Mouse (Mus musculus): ENCODE measurements around the gene Gm20219. TPM values are rescaled to one million over a fixed set of nuclear protein-coding genes. Genes with fewer than 3 reads are reported as not detected.

Gm20219 gene
- 2.1 and 3.2 TPM in 2 replicates for polyA plus RNA-seq (2012; rRNA removed)

- Histone ChIP-seq H3K27ac (ENCODE audit: insufficient read depth, low read length) (no peak within 1 kb of the TSS), H3K4me1 (ENCODE audit: control insufficient read depth, insufficient read depth, low read length) (peaks cover 4% of the 10 kb centered on the region), H3K4me3 (ENCODE audit: insufficient read depth, low read length) (no peak within 1 kb of the TSS)
- TF ChIP-seq CTCF (IDR thresholded peaks at IDR 0.05; ENCODE audit: extremely low read depth, insufficient read depth, low read length) (no peak), POLR2A (IDR thresholded peaks at IDR 0.05; ENCODE audit: extremely low read depth, insufficient read depth, low read length) (no peak)
Observed at GRCm38 (mm10) chr17:56554122-56554551, at the start of gene Gm20219. TSS of gene Gm20219 (minus strand) at chr17:56554387.

GRCm38 (mm10) chr17:56604070-56604380, 49.8 kb upstream of the Gm20219 start:
- TF ChIP-seq POLR2A (IDR thresholded peaks at IDR 0.05; ENCODE audit: extremely low read depth, insufficient read depth, low read length): no peak
- Histone ChIP-seq H3K27ac (ENCODE audit: insufficient read depth, low read length) (no peak overlapping the region), H3K4me3 (ENCODE audit: insufficient read depth, low read length) (no peak overlapping the region)

DNA sequence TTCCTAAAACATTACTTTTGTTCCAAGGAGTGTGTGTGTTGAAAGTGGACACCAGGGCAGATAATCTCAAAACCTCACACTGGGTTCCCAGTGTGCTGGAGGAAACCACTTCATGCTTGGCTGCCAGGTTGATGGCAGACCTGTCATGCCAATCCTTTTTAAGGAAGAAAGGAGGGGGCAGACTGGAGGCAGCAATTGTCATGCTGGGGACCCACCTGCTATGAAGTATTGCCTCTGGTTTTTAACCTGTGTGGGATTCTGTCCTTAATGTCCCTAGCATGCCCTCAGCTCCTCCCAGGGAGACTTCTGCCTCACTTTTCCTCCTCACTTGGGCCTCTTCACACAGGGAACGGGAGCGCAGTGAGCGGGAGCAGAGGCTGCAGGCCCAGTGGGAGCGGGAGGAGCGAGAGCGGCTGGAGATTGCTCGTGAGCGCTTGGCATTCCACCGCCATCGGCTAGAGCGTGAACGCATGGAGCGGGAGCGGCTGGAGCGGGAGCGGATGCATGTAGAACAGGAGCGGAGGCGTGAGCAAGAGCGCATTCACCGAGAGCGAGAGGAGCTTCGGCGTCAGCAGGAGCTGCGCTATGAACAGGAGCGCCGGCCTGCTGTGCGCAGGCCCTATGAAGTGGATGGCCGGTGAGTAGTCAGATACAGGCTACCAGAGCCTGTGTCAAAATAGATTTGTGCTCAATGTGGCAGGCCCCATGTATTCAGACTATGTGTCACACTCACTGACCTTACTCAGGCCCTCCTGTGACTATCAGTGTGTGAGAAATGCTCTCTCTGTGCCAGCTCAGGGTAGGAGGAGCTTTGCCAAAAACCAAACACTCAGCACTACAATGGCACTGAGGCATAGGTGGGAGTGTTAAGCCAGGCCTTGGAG, 49.2 kb upstream of the Gm20219 start:
- Histone ChIP-seq H3K27ac (ENCODE audit: insufficient read depth, low read length) (no peak overlapping the region), H3K4me3 (ENCODE audit: insufficient read depth, low read length) (no peak overlapping the region), H3K4me1 (ENCODE audit: control insufficient read depth, insufficient read depth, low read length) (no peaks in the 10 kb centered on the region)
- TF ChIP-seq POLR2A (IDR thresholded peaks at IDR 0.05; ENCODE audit: extremely low read depth, insufficient read depth, low read length) (no peak), CTCF (IDR thresholded peaks at IDR 0.05; ENCODE audit: extremely low read depth, insufficient read depth, low read length) (no peak)

More at GRCm38 (mm10) chr17:56604070-56604380, 49.8 kb upstream of the Gm20219 start:
- H3K4me1 ChIP-seq (ENCODE audit: control insufficient read depth, insufficient read depth, low read length): peaks cover 2% of the 10 kb centered on the region; the same call in 1 of the 2 replicates

DNA sequence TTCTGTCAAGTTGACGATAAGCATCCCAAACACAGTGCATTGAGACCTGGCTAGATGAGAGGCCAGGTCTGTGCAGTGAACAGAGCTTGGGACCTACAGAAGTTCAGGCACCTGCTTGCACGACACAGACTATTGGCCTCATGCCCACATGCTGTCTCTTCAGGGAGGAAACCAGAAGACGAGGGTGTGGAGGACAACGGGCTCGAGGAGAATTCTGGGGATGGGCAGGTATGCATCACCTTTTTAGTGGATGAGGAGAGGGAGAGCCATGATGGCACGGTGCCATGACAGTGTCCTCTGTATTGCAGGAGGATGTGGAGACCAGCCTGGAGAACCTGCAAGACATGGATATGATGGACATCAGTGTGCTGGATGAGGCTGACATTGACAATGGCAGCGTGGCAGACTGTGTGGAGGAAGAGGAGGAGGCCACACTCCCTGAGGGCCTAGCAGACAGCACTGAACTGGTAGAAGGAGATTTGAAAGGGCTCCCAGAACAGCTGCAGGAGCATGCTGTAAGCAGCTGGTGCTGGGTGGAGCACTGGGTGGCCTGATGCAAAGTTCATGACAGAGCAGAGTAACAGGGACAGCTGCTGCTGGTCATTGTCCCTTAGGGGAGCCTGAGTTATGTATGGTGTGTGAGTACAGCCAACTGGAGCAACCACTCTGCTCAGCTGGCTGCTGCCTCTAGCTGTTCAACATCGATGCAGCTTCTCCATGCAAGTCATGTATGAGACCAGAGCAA, 39.5 kb upstream of the Gm20219 start:
- Histone ChIP-seq H3K4me1 (ENCODE audit: control insufficient read depth, insufficient read depth, low read length) (peaks cover 6% of the 10 kb centered on the region), H3K4me3 (ENCODE audit: insufficient read depth, low read length) (no peak overlapping the region), H3K27ac (ENCODE audit: insufficient read depth, low read length) (no peak overlapping the region)
- TF ChIP-seq POLR2A (IDR thresholded peaks at IDR 0.05; ENCODE audit: extremely low read depth, insufficient read depth, low read length): no peak
- no peak for TF ChIP-seq CTCF (IDR thresholded peaks at IDR 0.05; ENCODE audit: extremely low read depth, insufficient read depth, low read length)

DNA sequence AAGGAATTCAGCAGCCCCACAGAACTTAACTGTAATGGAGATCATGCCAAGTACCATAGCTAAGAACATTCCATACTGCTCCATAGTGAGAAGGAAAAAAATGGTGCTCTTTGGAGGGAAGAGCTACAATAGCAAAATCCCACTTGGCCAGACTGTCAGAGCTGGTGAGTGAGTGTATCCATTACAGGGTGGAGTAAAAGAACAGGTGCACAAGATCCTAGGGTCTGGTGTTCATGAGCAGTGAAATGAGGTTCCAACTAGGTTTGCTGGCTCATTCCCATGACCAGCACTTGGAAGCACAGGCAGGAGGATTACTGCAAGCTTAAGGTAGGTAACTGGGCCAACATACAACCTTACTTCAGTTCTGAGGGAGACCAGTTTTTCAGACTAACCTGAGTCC, 38.4 kb upstream of the Gm20219 start:
- Histone ChIP-seq H3K27ac (ENCODE audit: insufficient read depth, low read length) (no peak overlapping the region), H3K4me1 (ENCODE audit: control insufficient read depth, insufficient read depth, low read length) (peaks cover 9% of the 10 kb centered on the region), H3K4me3 (ENCODE audit: insufficient read depth, low read length) (no peak overlapping the region)
- no peak for TF ChIP-seq CTCF (IDR thresholded peaks at IDR 0.05; ENCODE audit: extremely low read depth, insufficient read depth, low read length)
- TF ChIP-seq POLR2A (IDR thresholded peaks at IDR 0.05; ENCODE audit: extremely low read depth, insufficient read depth, low read length): no peak

- H3K27ac ChIP-seq (ENCODE audit: insufficient read depth, low read length): no peak overlapping the region
- peaks cover 18% of the 10 kb centered on the region for H3K4me1 ChIP-seq (ENCODE audit: control insufficient read depth, insufficient read depth, low read length)
- no peak overlapping the region for H3K4me3 ChIP-seq (ENCODE audit: insufficient read depth, low read length)
- TF ChIP-seq CTCF (IDR thresholded peaks at IDR 0.05; ENCODE audit: extremely low read depth, insufficient read depth, low read length): no peak
- TF ChIP-seq POLR2A (IDR thresholded peaks at IDR 0.05; ENCODE audit: extremely low read depth, insufficient read depth, low read length): no peak
Observed at GRCm38 (mm10) chr17:56588921-56589320, 34.7 kb upstream of the Gm20219 start.

DNA sequence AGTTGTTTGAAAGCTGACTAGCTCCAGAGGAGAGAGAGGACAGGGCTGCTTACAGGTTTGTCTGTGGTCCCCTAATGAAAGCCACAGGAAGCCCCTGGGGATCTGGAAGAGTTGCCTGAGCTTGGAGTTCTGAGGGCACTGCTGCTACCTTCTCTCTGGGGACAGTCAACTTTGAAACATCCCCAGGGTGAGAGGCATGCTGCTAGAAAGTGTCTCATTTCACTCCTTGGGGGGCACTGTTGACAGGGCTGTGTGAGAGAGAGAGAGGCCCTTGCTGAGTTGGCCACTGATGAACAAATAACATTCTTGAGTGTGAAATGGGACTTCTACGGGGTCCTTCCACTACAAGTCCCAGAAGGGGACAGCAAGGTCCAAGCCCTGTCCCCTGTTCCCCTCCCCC, 33.6 kb upstream of the Gm20219 start:
- TF ChIP-seq POLR2A (IDR thresholded peaks at IDR 0.05; ENCODE audit: extremely low read depth, insufficient read depth, low read length): no peak
- TF ChIP-seq CTCF (IDR thresholded peaks at IDR 0.05; ENCODE audit: extremely low read depth, insufficient read depth, low read length): no peak
- H3K27ac ChIP-seq (ENCODE audit: insufficient read depth, low read length): no peak overlapping the region
- H3K4me1 ChIP-seq (ENCODE audit: control insufficient read depth, insufficient read depth, low read length): peaks cover 17% of the 10 kb centered on the region
- H3K4me3 ChIP-seq (ENCODE audit: insufficient read depth, low read length): no peak overlapping the region

DNA sequence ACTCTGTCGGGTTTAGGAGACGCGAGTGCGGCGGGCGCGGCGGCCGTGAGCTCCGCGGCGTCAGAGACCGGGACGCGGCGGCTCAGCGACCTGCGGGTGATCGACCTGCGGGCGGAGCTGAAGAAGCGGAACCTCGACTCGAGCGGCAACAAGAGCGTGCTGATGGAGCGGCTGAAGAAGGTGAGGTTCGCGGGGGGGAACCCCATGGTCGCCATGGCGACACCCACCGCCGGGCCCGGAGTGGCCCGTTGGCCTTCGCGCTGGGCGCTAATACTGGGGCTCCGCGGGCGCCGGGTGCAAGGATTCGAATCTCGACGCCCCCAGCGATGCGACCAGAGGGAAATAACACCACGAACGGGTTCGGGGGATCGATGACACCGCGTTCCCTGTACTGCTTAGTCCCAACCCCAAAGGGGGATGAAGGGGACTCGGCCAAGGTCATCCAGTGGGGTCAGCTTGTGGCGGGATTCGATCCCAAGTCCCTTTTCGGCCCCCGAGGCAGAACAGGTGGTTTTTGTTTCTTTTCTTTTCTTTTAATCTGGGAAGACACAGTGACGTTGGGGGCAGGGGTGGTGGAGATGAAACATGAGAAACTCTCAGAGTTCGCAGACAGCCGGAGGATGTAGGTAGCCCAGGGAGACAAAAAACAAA, 31.1 kb upstream of the Gm20219 start:
- peaks cover 15% of the 10 kb centered on the region for H3K4me1 ChIP-seq (ENCODE audit: control insufficient read depth, insufficient read depth, low read length)
- no peak for TF ChIP-seq POLR2A (IDR thresholded peaks at IDR 0.05; ENCODE audit: extremely low read depth, insufficient read depth, low read length)
- TF ChIP-seq CTCF (IDR thresholded peaks at IDR 0.05; ENCODE audit: extremely low read depth, insufficient read depth, low read length): no peak
- H3K27ac ChIP-seq (ENCODE audit: insufficient read depth, low read length): peak overlapping the region; percentile 79
- peak overlapping the region; percentile 77 for H3K4me3 ChIP-seq (ENCODE audit: insufficient read depth, low read length)

DNA sequence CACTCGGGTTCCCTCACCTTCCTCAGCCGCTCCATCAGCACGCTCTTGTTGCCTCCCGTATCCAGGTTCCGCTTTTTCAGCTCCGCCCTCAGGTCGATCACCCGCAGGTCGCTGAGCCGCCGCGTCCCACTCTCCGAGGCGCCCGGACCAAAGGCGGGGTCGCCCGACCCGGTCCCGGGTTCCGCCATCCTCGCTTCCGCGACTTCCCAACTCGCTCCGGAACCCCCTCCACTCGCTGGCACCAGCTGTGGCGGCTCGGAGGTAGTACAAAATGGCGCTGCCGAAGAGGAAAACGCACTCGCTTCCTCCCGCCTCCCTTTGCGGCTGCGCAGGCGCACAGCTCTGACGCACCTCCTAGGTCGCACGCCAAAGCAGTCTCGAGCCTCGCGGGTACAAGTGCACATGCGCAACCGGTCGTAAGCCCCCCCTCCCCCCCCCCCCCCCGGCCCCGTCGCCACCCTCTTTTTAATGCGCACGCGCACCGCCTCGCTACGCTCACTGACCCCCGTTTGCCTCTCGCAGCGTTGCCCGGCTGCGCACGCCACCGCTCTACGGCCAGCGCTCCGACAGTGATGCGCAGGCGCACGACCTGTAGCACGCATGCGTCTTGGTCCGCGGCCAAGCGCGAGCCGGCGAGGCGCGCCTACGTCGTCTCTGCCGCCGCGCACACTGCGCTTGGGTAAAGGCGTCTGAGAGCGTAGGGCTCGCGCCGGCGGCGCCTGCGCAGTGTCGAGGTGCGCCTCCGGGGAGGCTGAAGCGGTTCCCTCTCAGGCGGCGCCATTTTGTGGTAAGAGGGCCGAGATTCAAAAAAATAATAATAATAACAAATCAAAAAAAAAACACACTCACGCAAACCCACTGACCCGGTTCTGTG, 30.3 kb upstream of the Gm20219 start, which contains the start of the genes Safb2 and Safb:
Gene Safb2, minus strand, starts transcription at position 329 of the 874 bp plus-strand sequence.
Gene Safb, plus strand, starts transcription at position 569 of the 874 bp plus-strand sequence.
- H3K4me3 ChIP-seq (ENCODE audit: insufficient read depth, low read length): peak within 1 kb of the TSS; percentile 83
- peak within 1 kb of the TSS; percentile 79 for H3K27ac ChIP-seq (ENCODE audit: insufficient read depth, low read length)
- peak; percentile 90 for TF ChIP-seq POLR2A (IDR thresholded peaks at IDR 0.05; ENCODE audit: extremely low read depth, insufficient read depth, low read length)
- TF ChIP-seq CTCF (IDR thresholded peaks at IDR 0.05; ENCODE audit: extremely low read depth, insufficient read depth, low read length): no peak
- H3K4me1 ChIP-seq (ENCODE audit: control insufficient read depth, insufficient read depth, low read length): peaks cover 15% of the 10 kb centered on the region
